Mouse (Mus musculus): ENCODE results near the gene Gm10681. TPM values are rescaled to one million over a fixed set of nuclear protein-coding genes. Genes with fewer than 3 reads are reported as not detected.
A peak's percentile ranks its signal among the peaks of the same experiment; 100 is the strongest.
"Not testable (repeated sequence)": the region's sequence is repeated elsewhere in the genome, so short reads cannot be mapped to it uniquely, and the experiment has no call there.

The Gm10681 gene
- not detected for total RNA-seq (2021)
- long read RNA-seq, experiment 1 = 0 reads
- long read RNA-seq, experiment 2 = 0 reads

DNA sequence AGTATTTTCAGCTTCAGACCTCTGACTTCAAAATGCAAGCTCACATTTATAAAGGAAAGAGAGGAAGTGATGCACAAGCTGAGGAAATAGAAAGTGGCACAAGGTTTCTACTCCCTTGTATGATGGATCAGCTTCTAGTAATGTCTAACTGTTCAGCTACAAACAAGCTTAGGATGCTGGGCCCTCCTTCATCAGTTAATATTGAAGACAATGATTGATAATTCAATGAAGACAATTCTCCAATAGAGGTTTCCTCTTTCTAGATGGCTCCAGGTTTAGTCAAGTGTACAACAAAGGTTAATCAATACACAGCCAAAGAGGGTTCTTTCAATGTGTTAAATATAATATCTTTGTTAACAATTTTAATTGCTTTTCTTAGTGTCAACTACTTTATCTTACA, at the start of gene Gm10681:
Gene Gm10681 (minus strand): TSS at position 101 of the 400 bp plus-strand sequence.
- DNase-seq = no peak

DNA sequence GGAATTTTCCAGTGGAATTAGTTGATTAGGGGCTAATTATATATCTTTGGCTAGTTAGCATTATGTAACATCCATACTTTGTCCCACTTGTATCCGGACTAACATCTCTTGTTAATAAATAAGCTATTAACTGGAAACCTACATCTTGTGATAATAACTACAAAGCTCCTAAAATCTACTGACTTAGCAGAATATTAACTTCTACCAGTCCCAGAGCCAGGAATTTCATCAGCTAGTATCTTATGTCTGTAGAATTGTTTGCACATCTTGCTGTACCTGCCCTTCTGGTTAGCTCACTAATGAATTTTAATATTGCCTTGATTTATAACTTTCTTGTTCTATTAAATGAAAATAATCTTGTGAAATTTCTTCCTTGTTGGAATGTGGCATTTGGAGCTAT, 46.5 kb upstream of the Gm10681 start:
- no peak for DNase-seq

GRCm38 (mm10) chr3:98630152-98630551, 41.5 kb upstream of the Gm10681 start, which contains the start of gene Hsd3b5:
Hsd3b5 (minus strand) TSS chr3:98630252.
- DNase-seq = no peak

DNA sequence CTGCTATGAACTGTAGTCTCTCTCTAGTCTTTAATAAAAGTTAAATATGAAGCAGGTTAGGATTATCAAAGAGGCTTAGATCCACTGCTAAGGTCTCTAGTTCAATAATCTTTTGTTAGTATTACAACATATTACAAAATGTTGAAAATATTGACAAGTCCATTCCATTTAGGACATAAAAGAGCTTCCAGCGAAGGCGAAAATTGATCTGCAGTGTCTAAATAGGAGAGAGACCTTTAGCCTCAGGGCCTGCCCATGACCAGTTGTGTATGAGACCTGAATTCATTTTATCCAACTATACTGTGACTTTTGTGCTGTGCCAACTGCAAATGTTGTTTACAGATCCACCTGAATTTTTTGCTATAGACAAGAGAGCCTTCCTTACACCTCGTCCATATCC, 41.0 kb upstream of the Gm10681 start:
- no peak for DNase-seq

GRCm38 (mm10) chr3:98616786-98617185, 28.2 kb upstream of the Gm10681 start:
- not testable (repeated sequence) for DNase-seq

DNA sequence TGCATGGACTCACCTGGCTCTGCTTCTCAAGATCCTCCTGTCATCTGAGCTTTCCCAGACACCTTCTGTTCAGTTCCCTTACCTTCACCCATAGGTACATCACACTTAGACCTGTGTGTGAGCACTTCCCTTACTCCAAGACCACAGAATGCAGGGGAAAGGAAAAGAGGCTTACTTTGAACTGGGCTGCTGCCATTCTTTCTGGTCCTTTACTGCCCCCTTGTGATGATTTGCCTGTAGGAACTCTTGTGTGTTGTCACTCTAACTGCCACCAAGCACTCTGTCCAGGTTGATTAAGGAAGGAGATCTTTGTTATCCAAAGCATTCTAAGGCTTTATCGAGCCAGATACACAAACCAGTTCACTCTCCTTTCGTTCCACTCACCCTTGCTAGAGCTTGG, 27.6 kb upstream of the Gm10681 start:
- not testable (repeated sequence) for DNase-seq

- not testable (repeated sequence) for DNase-seq
These were observed 25.9 kb upstream of the Gm10681 start for GRCm38 (mm10) chr3:98614406-98614927.

DNA sequence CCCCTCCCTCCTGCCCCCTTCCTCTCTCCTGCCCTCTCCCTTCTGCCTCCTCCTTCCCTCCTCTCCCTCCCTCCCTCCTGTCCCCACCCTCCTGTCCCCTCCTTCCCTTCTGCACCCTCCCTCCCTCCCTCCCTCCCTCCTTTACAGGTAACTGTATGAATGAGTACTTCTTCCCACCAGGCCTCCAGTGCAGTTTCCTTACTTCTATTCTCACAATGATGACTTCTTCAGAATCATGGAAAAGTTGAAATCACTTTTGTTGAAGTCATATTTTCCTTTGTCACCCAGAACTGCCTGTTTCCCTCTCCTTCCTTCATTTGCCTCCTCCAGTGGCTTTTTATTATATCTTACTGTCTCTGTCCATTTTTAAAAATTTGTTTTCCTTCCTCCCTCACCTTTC, 25.4 kb upstream of the Gm10681 start:
- DNase-seq = no peak

- not testable (repeated sequence) for DNase-seq
These were observed 24.9 kb upstream of the Gm10681 start for GRCm38 (mm10) chr3:98613540-98613939.

- DNase-seq = no peak
These were observed 886 bp downstream of the Gm10681 start for GRCm38 (mm10) chr3:98587721-98588120.

- DNase-seq = not testable (repeated sequence)
These were observed 6.0 kb downstream of the Gm10681 start for GRCm38 (mm10) chr3:98582622-98583021.

DNA sequence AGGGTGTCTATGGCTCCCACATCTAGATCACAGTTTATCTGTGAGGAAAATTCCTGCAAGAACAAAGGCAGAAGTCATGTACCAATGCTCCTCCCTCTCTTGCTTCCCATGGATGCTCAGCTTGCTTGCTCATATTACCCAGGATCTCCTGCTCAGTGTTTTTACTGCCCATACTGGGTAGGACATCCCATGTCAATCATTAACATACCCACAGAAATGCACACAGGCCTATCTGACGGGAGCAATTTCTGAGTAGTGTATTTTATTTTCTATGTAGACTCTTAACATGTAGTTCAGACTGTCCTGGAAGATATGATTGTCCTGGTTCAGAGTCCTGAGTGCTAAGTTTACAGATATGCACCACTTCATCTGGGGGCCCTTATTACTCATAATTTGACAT, 6.4 kb downstream of the Gm10681 start:
- DNase-seq = not testable (repeated sequence)

GRCm38 (mm10) chr3:98581024-98581423, 7.6 kb downstream of the Gm10681 start:
- DNase-seq = peak in 1 of 2 experiments; percentile 18

DNA sequence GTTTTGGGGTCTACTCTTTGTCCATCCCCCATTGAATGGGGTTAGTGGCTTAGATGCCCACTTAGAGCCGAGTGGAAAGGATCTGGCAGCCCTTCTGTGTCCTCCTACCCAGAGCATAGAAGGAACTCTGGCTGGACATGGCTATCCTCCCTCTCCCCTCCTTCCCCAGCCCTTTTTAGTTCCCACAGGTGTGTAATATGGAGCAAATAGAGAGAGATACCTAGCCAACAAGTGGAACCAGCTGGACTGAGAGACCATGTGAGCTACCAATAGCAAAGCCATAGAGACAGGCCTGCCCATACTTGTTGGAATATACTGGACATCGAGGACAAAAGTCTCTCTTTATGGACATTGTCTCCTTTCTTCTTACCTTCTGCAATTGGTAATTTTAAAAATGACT, 20.9 kb downstream of the Gm10681 start:
- DNase-seq = not testable (repeated sequence)

DNA sequence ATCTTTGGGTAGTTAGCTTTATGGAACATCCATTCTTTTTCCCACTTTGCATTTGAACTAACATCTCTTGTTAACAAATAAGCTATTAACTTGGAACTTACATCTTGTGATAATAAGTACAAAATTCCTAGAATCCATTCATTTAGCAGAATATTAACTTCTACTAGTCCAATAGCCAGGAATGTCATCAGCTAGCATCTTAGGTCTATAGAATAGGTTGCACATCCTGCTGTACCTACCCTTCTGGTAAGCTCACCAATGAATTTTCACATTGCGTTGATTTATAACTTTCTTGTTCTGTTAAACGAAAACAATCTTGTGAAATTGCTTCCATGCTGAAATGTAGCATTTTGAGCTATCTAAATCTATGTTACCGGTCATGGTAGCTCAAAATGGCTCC, 23.7 kb downstream of the Gm10681 start:
- DNase-seq = not testable (repeated sequence)

DNA sequence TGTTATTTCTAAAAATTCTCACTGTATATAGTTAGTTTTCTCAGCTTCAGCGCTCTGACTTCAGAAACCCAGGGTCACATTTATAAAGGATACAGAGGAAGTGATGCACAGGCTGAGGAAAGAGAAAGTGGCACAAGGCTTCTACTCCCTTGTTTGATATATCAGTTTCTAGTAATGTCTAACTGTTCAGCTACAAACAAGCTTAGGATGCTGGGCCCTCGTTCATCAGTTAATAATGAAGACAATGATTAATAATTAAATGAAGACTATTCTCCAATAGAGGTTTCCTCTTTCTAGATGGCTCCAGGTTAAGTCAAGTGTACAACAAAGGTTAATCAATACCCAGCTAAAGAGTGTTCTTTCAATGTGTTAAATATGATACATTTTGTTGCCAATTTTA, 24.8 kb downstream of the Gm10681 start:
- DNase-seq = not testable (repeated sequence)

DNA sequence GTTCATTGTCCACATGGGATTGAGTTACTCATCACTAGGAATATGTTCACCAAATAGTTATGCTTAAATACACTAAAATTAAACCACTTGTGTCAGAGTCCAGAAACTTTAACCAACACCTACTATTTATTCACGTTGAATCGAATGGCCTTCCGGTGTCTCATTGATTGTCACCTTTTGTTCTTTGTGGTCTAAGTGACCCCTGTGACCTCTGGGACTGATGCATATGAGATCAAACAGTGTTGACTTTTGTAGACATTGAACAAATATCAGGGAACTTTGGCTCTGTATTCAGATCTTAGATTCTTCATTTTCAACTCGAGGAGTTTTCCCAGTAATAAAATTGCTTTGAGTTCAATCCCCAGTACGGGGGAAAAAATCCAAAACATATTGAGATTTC, 27.9 kb downstream of the Gm10681 start:
- not testable (repeated sequence) for DNase-seq

DNA sequence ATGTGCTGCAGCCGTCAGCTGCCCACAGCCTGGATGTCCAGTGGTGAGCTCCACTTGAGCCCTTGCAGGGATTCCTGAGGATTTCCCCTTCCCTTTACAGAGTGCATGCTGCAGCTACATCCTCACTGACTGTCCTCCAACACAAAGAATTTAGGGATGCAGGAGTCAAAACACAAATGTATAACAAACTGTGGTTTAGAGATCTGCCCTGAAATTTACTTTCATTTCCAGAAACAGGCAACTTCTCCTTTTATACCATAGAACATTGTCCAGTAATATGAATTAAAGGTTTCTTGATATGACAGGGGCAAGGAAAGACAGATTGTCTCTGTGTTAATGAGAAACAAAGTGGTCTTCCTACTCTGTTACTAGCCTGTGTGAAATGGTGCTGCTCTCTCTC, 37.8 kb downstream of the Gm10681 start:
- not testable (repeated sequence) for DNase-seq

DNA sequence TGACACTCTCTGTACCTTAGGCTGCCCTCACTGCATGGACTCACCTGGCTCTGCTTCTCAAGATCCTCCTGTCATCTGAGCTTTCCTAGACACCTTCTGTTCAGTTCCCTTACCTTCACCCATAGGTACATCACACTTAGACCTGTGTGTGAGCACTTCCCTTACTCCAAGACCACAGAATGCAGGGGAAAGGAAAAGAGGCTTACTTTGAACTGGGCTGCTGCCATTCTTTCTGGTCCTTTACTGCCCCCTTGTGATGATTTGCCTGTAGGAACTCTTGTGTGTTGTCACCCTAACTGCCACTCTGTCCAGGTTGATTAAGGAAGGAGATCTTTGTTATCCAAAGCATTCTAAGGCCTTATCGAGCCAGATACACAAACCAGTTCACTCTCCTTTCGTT, 38.4 kb downstream of the Gm10681 start:
- not testable (repeated sequence) for DNase-seq

GRCm38 (mm10) chr3:98548495-98548894, 40.1 kb downstream of the Gm10681 start:
- DNase-seq = not testable (repeated sequence)

DNA sequence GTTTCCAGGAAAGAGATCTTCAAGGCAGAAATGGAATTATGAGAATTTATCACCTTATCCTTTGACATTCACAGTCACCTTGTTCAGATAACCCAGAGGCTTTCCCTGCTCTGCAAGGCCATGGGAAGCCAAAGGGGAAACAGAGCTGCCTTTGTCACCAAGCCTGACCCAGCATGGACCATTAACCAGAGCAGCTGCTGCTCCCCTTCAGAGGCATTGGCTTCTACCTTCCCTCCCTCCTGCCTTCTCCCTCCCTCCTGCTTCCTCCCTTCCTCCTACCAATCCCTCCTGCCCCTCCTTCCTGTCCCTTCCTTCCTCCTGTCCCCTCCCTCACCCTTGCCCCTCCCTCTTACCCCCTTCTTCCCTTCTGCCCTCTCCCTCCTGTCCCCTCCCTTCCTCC, 41.0 kb downstream of the Gm10681 start:
- DNase-seq = not testable (repeated sequence)

DNA sequence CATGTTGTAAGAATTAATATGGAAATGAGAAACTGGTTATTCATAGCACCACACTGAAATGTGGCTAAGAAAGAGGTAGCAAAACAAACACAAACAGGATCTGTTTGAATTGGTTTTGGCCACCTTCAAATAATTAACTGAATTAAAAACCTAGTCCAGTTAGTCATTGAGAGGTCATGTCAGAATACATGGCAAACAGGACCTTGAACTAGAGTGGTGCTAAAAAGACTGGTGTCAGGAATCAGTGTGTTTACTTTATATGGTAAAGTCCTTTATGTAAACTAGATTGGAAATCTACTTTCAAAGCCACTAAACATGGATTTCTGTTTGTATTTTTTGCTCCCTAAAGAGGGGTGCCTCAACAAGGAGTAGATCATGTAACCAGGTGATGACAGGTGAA, 63.6 kb downstream of the Gm10681 start:
- not testable (repeated sequence) for DNase-seq

- not testable (repeated sequence) for DNase-seq
These were observed 64.1 kb downstream of the Gm10681 start for GRCm38 (mm10) chr3:98524552-98524951.

DNA sequence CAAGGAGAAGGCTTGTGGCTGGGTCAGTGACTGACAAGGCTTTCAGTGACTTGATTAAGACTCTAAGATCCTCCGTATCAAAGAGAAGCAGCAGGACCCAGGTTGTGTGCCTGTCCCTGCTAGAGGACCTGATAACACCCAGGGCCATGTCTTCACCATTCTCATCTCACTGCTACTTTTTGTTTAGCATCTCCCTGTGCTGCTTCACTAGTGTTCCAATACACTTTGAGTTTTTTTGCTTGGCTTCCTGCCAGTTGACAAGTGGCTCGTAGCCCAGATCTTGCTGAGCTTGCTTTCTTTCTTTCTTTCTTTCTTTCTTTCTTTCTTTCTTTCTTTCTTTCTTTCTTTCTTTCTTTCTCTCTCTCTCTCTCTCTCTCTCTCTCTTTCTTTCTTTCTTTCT, 65.8 kb downstream of the Gm10681 start:
- not testable (repeated sequence) for DNase-seq
